Mouse (Mus musculus) heart, postnatal 36 days (tissue): ENCODE measurements around the gene Car5b. TPM values are rescaled to one million over a fixed set of nuclear protein-coding genes. Genes with fewer than 3 reads are reported as not detected.
A peak's percentile ranks its signal among the peaks of the same experiment; 100 is the strongest.

Experiments
- DNase-seq, 2 experiments: peaks; one replicate each; pipeline ENCODE4 v3.0.0; 2021 to 2022
- intact Hi-C: fragments of 180-260 bp; cut with DNase I; formaldehyde crosslinking; loops from one replicate; pipeline ENCODE4 v1.15.1; 2025
- total RNA-seq, 2 experiments: library from RNA; stranded (reverse); gene quantifications; 2 replicates each; pipeline ENCODE4 v1.2.3; 2021

The Car5b gene
- total RNA-seq, 2 experiments from 2014 or later, result 0.65 to 1.7 TPM

DNA sequence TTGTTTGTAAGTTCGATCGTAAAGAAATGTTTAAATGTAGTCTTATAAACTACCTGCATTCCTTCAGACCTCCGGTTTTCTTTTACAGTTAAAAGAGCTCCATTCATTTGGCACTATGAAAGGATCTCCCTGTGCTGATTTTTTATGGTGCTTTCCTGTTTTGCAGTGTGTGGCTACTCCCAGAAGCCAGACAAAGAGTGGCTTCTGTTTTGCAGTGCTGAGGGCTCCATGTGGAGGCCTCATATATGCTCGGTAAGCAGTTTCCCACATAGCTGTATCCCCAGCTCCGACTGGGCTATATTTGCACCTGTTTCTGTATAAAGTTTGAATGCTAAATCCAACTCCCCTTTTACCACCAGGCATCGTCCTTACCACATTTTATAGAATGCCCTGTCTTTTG lies 45.7 kb downstream of the Car5b start:
- intact Hi-C loops, result no loop called here
- DNase-seq, result no peak

DNA sequence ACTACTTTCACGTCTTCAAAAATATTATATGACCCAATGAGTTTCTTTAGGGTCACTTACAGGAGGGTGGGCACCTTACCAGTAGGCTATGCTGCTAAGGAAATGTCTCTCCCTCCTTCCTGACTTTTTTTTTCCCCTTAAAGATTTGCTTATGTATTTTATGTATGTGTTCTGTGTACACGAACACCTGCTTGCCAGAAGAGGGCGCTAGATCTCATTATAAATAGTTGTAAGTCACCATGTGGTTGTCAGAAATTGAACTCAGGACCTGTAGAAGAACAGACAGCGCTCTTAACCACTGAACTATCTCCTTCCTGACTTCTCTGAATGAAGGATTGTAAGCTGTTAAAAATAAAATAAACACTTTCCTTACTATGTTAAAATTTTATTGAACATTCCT lies 46.3 kb downstream of the Car5b start:
- intact Hi-C loops, result no loop called here
- DNase-seq, result no peak

DNA sequence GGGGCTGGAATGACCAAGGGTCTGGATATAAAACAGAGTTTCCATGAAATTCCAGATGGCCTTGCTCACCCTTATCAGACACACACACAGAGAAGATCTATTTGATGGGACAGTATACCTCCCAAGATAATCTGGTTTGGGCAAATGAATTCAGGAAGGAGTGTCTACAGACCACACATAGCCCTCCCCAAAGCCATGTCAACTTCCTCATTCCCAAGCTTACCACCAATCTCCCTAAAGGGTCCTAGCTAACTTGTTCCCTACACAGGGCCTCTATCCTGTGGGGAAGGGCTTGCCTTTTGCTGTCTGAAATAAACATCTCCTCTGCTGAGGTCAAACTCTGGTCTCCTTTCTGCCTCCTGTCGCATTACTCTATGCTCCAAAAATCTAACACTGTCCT lies 46.7 kb downstream of the Car5b start:
- intact Hi-C loops, result no loop called here
- DNase-seq, result no peak

DNA sequence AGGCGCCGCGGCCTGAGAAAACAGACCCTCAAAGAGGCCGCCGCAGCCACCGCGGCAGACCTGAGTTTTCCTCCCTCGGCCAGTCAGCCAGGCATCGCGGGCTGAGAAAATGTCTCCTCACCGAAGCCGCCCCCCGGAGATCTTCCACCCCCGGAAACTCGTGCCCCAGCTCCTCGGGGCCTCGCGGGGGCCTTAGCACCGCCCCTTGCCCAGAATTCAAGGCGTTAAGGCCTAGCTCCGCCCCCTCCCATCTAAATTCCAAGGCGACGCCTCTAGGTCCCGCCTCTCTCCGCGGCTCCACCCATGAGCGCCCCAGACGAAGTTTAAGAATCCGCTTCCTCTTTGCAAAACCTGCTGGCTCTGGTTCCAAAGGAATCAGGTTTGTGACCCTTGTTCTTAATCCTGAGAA lies 69.3 kb downstream of the Car5b start, which contains the start of gene Zrsr2:
Zrsr2 (minus strand) TSS at position 195 of the 409 bp plus-strand sequence.
- intact Hi-C loops, result loop anchor here (2.0 to 10.0 kb wide), 3 partner anchors 50 to 456 kb away; partner anchors contain the start of genes Ap1s2 and Piga
- DNase-seq, result peak; percentile 76 to 83

DNA sequence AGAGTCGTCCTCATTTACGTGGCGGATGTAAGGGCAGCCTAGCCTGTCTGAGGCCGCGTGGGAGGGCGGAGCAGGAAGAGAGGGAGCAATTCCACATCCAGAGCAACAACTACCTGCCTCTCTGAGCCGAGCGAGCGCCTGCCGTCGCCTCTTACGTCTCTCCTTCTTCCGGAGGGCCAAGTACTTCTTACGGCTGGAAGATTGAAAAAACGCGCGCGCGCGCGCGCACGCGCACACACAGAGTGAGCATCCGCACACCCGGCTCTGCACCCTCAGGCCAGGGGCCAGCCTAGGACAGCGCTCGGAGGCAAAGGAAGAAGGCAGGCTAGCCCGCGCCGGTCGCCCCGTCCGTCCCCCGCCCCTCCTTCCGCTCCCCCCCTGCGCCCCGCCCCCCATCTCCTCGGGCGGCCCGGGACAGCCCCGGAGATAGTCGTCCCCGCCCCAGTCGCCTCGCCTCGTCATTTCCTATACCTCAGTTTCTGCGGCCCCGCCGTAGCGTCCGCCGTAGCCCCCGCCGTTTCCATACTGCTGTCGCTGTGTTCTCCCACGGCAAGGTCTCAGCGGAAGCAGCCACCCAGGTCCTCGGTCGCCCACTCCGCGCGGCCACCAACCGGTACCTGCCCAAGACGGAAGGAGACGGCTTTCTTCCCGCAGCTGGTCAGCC lies 69.9 kb downstream of the Car5b start:
- intact Hi-C loops, result loop anchor here (2.0 to 10.0 kb wide), 3 partner anchors 49 to 457 kb away; partner anchors contain the start of genes Ap1s2 and Piga
- peak in 1 of 2 experiments; percentile 61 for DNase-seq

DNA sequence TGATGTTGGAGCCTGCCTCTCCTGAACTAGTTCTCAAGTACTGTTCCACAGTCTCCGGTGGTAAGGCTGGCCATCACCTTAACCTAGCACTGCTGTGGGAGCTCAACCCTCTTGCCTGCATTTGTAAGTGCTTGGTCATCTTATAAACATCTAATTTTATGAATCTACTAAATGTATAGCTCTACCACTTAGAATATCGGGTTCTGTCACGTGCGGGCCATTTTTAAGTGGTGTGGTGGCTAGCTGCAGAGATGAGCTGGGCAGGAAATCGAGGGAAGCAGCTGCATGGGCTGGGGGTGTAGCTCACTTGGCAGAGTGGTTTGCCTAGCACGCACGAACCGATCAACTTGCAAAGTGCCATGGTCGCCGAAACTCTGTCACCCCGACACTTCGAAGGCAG lies 70.4 kb downstream of the Car5b start:
- no peak for DNase-seq
- intact Hi-C loops, result loop anchor here (5.0 to 10.0 kb wide), 2 partner anchors 110 to 457 kb away; partner anchors contain the start of gene Piga

DNA sequence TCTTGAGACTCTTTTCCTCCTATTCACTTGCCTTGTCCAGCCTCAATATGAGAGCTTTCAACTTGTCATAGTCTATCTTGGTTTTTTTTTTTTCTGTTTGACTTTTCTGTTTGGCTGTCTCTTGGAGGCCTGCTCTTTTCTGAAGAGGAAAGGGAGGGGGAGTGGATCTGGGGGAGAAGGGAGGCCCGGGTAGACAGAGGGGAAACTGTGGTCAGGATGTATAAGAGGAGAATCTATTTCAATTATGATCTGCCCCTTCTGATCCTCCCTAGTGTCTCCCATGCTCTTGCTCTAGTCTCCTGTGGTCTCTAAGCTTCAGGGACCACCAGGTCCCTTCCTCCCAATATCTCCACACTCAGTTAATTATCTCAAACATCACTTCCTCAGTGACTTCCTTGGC lies 76.2 kb downstream of the Car5b start:
- intact Hi-C loops, result loop anchor here (10.0 kb wide), 1 partner anchor 463 kb away; the partner anchor contains the start of gene Piga
- no peak for DNase-seq

DNA sequence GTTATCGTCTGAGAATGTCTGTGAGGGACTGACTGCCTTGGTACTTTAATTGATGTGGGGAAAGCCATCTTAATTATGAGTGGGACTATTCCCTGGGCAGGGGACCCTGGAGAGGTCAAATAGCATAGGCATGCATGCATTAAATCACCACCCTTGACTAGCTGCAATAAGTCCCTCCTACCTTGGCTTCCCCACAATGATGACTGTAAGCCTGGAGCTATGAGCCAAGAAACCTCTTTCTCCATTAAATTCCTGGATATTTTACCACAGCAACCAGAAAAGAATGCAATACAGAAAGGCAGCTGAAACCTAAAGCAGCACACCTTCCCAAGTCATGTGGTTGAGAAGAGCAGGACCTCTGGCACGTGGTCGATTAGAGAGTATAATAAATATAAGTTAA lies 83.4 kb downstream of the Car5b start:
- intact Hi-C loops, result no loop called here
- DNase-seq, result no peak

DNA sequence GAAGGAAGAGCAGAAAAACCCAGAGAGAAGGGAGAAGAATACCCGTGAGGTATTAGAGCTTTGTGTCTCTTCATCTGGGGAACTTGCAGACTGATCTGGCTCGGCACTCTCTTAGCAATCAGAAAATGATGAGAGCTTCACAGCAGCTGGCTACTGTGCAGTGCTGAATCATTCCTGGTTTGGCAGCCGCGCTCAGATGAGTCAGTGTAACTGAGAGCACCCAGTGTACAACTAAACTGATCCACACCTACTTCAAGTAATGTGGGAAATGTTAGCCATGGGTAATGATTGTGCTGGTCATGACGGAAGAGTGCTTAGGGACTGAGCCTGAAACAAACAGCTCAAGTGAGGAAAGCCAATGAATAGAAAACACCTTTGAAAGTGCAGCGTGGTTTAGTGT lies 89.2 kb downstream of the Car5b start:
- intact Hi-C loops, result no loop called here
- DNase-seq, result peak; percentile 32 to 35

DNA sequence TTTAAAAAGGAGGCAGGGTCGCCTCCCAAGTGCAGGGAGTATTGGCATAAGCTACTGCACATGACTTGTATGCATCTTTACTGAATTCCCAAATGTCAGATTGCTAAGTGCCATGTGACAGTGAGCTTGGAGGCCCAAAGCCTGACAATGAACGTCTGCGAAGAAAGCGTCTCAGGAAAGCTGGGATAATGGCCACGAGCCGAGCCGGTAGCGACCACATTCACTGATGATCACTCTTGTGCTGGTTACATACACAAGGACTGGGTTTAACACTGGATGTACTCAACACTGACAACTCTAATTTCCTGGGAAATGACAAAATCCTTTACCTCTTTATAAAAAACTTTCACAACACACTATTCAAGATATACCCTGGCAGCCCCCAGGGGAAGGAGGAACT lies 93.1 kb downstream of the Car5b start:
- intact Hi-C loops, result no loop called here
- DNase-seq, result no peak

DNA sequence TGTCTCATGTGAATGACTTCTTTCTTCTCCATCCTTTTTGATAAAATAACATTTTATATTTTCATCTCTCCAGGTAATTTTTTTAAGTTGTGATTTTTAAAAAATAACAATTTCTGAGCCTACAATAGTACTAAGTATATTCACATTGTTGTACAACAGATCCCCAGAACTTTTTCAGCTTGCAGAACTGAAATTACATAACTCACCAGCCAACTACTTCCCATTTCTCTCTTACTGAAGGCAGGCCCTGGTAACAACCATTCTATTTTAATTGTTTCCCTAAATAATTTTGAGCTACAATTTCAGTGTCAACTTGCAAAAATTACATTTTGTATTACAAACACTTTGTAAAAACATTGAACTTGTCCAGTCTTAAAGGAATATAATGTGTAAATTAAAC lies 98.2 kb downstream of the Car5b start:
- DNase-seq, result no peak
- intact Hi-C loops, result no loop called here

Other genes starting within 250 kb of the Car5b start
- gene Ap1s2, start 119.0 kb downstream of the Car5b start, total RNA-seq, result 10 to 100 TPM; 20.9 to 22.3 TPM
- 10 to 100 TPM; 13.8 to 14.9 TPM for gene Zrsr2, start 69.3 kb downstream of the Car5b start, total RNA-seq
- gene Siah1b, start 48.5 kb upstream of the Car5b start, total RNA-seq, result 1 to 10 TPM; 4.6 to 5.2 TPM
- gene Cltrn, start 60.8 kb upstream of the Car5b start, total RNA-seq, result not detected
- gene Ace2, start 111.3 kb upstream of the Car5b start, total RNA-seq, result 1 to 10 TPM; 1.6 TPM
- 1 to 10 TPM; 2.0 to 3.4 TPM for gene Bmx, start 230.2 kb upstream of the Car5b start, total RNA-seq
- gene Pir, start 241.4 kb upstream of the Car5b start, total RNA-seq, result 1 to 10 TPM; 4.9 to 7.2 TPM